Mouse (Mus musculus): ENCODE data around the gene Nol11. TPM values are rescaled to one million over a fixed set of nuclear protein-coding genes. Genes with fewer than 3 reads are reported as not detected.

Gene Nol11
- total and polyA plus RNA-seq, 3 experiments: 62.1 to 172 (median 109) TPM

DNA sequence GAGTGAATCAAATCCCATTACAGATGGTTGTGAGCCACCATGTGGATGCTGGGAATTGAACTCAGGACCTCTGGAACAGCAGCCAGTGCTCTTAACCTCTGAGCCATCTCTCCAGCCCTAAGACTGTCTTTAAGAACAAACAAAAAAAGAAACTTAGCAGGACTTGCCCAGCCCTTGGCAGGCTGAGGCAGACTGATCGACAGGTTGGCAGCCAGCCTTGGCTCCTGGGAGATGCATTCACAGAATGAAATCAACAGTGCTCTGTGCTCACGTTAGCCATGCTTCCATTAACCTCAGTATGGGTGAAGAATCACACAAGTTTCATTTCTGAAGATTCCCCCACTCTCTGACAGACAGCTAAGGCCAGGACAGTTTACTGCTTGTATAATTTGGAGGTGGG is 1.2 kb upstream of the Nol11 start:
- Histone ChIP-seq H3K9ac (ENCODE audit: insufficient read depth, low read depth) (no peak overlapping the region), H3K9me3 (replicated peaks; ENCODE audit: low read length) (no peaks in the 10 kb centered on the region), H3K4me2 (ENCODE audit: insufficient read depth, low read depth, poor library complexity, severe bottlenecking) (no peak overlapping the region), H3K79me2 (replicated peaks; ENCODE audit: control insufficient read depth, extremely low read depth, insufficient read depth, poor library complexity, severe bottlenecking) (peaks cover 27% of the 10 kb centered on the region), H3K27me3 (replicated peaks) (no peaks in the 10 kb centered on the region), H3K27ac (ENCODE audit: insufficient read depth, low read depth) (no peak overlapping the region), H3K4me1 (ENCODE audit: control insufficient read depth in 1 of 2, insufficient read depth in 2 of 2) (peaks cover 3 to 13% of the 10 kb centered on the region in 2 experiments; a peak in 2 of 4 replicates), H3K36me3 (replicated peaks in 1 of 2; ENCODE audit: control insufficient read depth in 1 of 2, insufficient read depth in 1 of 2, low read length in 1 of 2) (peaks cover 7 to 20% of the 10 kb centered on the region in 2 experiments), H3K4me3 (replicated peaks in 1 of 3; ENCODE audit: low read depth in 2 of 3, low read length in 2 of 3, poor library complexity in 1 of 3) (no peak overlapping the region)
- TF ChIP-seq ELF1 (IDR thresholded peaks at IDR 0.05; ENCODE audit: low read depth, low read length) (no peak), POLR2AphosphoS2 (IDR thresholded peaks at IDR 0.05; ENCODE audit: low read depth, low read length) (no peak), EP300 (IDR thresholded peaks at IDR 0.05; ENCODE audit: low read length) (no peak), KAT2A (IDR thresholded peaks at IDR 0.05; ENCODE audit: insufficient replicate concordance, low read length) (no peak)
- in situ Hi-C loops (cut with MboI; ENCODE audit: low pct_ligation_motif_present, low pct_unique_long_range_greater_than_20kb, low sequenced_read_pairs): no loop called here
- no peak for DNase-seq (ENCODE audit: extremely low read depth)
- dilution Hi-C loops (cut with MboI; ENCODE audit: extremely low pct_ligation_motif_present, extremely low pct_unique_long_range_greater_than_20kb, low sequenced_read_pairs): no loop called here

DNA sequence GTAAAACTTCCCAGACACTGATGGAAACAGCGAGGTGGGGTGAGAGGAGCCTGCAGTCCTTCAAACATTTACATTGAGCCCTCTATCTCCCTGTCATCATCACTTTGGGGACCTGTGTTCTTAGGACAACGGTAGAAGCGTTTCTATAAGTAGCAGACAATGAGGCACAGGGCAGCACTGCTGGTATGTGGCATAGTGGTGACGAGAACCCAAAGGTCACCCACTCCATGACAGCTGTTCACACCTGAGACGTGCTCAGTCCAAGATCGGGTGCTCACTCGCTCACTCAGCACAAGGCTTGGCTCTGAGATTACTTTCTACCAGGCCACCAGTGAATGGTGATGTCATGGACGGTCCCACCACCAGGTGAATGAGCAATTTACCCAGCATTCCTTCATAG is 5.4 kb downstream of the Nol11 start:
- DNase-seq (ENCODE audit: extremely low read depth): no peak
- TF ChIP-seq CHD1 (IDR thresholded peaks at IDR 0.05; ENCODE audit: low read depth, low read length) (no peak), USF1 (IDR thresholded peaks at IDR 0.05; ENCODE audit: low read depth, low read length) (no peak), CHD2 (IDR thresholded peaks at IDR 0.05; ENCODE audit: low read length) (no peak), RCOR1 (conservative IDR thresholded peaks at IDR 0.05; ENCODE audit: low read depth, low read length) (no peak), UBTF (IDR thresholded peaks at IDR 0.05; ENCODE audit: low read depth, low read length) (no peak), TCF12 (IDR thresholded peaks at IDR 0.05; ENCODE audit: low read depth, low read length) (no peak), ZC3H11A (IDR thresholded peaks at IDR 0.05; ENCODE audit: low read depth, low read length) (no peak), ZKSCAN1 (IDR thresholded peaks at IDR 0.05; ENCODE audit: borderline replicate concordance, low read depth, low read length) (no peak), EP300 (IDR thresholded peaks at IDR 0.05; ENCODE audit: low read length) (no peak), ZNF384 (IDR thresholded peaks at IDR 0.05; ENCODE audit: low read depth, low read length) (no peak), POLR2AphosphoS2 (IDR thresholded peaks at IDR 0.05; ENCODE audit: low read depth, low read length) (no peak), USF2 (conservative IDR thresholded peaks at IDR 0.05; ENCODE audit: low read depth, low read length) (no peak), ETS1 (conservative IDR thresholded peaks at IDR 0.05; ENCODE audit: low read depth, low read length) (no peak)
- Histone ChIP-seq H3K36me3 (replicated peaks in 1 of 2; ENCODE audit: control insufficient read depth in 1 of 2, insufficient read depth in 1 of 2, low read length in 1 of 2) (peaks cover 55 to 82% of the 10 kb centered on the region in 2 experiments), H3K9me3 (replicated peaks; ENCODE audit: low read length) (no peaks in the 10 kb centered on the region), H3K9ac (ENCODE audit: insufficient read depth, low read depth) (no peak overlapping the region), H3K4me3 (replicated peaks in 1 of 3; ENCODE audit: low read depth in 2 of 3, low read length in 2 of 3, poor library complexity in 1 of 3) (no peak overlapping the region), H3K4me1 (ENCODE audit: control insufficient read depth in 1 of 2, insufficient read depth in 2 of 2) (peaks cover 0 to 10% of the 10 kb centered on the region in 2 experiments; a peak in 2 of 4 replicates), H3K27ac (ENCODE audit: insufficient read depth, low read depth) (no peak overlapping the region), H3K27me3 (replicated peaks) (no peaks in the 10 kb centered on the region), H3K79me2 (replicated peaks; ENCODE audit: control insufficient read depth, extremely low read depth, insufficient read depth, poor library complexity, severe bottlenecking) (peaks cover 25% of the 10 kb centered on the region), H3K4me2 (ENCODE audit: insufficient read depth, low read depth, poor library complexity, severe bottlenecking) (no peak overlapping the region)
- dilution Hi-C loops (cut with MboI; ENCODE audit: extremely low pct_ligation_motif_present, extremely low pct_unique_long_range_greater_than_20kb, low sequenced_read_pairs) (no loop called here), in situ Hi-C loops (cut with MboI; ENCODE audit: low pct_ligation_motif_present, low pct_unique_long_range_greater_than_20kb, low sequenced_read_pairs) (no loop called here)
